Mouse (Mus musculus) stomach, postnatal 0 days (tissue): ENCODE measurements at regions not wholly inside any gene's neighbourhood (a gene's known extent, or its start where the extent isn't known, plus 50 kb on each side); places are given as distances from the start of the nearest gene placed in this dataset.

Experiments
- CTCF ChIP-seq: IDR thresholded peaks from 2 replicates; pipeline ENCODE4 v1.5.1; 2016; ENCODE audit warnings: antibody characterized with exemption, low read depth, mild to moderate bottlenecking, moderate library complexity
- EP300 ChIP-seq: optimal IDR thresholded peaks from 2 replicates; pipeline ENCODE3; 2016; ENCODE audit warnings: antibody characterized with exemption

GRCm38 (mm10) chr1:73625365-73625764, 498.9 kb downstream of the Tns1 start:
- TF ChIP-seq EP300 (no peak), CTCF (no peak)
